Mouse (Mus musculus) erythroblast, adult 5-6 weeks (primary cell): Measurements from ENCODE around the gene Tbc1d17. TPM values are rescaled to one million over a fixed set of nuclear protein-coding genes. Genes with fewer than 3 reads are reported as not detected.
A peak's percentile ranks its signal among the peaks of the same experiment; 100 is the strongest.

Source experiments
- ATAC-seq: replicated peaks from 2 replicates; pipeline ENCODE4 v1.8.0; 2016; ENCODE audit warnings: moderate number of reproducible peaks, mild to moderate bottlenecking, moderate TSS enrichment, inconsistent platforms; ENCODE audit not compliant: poor library complexity, low FRiP score, severe bottlenecking
- total RNA-seq, 2 experiments: library from RNA; stranded (forward) in 1 of 2; stranded (reverse) in 1 of 2; fragments of 150-400 nt in 1 of 2; fragments of 200-764, 138-1000 nt in 1 of 2; gene quantifications; 2 replicates each; pipeline versions ENCODE4 v1.2.3 to v1.2.4; 2015 to 2017; ENCODE audit warnings: low replicate concordance in 2 of 2

The Tbc1d17 gene
- total RNA-seq, 2 experiments from 2014 or later = 15.8 to 33.6 TPM

DNA sequence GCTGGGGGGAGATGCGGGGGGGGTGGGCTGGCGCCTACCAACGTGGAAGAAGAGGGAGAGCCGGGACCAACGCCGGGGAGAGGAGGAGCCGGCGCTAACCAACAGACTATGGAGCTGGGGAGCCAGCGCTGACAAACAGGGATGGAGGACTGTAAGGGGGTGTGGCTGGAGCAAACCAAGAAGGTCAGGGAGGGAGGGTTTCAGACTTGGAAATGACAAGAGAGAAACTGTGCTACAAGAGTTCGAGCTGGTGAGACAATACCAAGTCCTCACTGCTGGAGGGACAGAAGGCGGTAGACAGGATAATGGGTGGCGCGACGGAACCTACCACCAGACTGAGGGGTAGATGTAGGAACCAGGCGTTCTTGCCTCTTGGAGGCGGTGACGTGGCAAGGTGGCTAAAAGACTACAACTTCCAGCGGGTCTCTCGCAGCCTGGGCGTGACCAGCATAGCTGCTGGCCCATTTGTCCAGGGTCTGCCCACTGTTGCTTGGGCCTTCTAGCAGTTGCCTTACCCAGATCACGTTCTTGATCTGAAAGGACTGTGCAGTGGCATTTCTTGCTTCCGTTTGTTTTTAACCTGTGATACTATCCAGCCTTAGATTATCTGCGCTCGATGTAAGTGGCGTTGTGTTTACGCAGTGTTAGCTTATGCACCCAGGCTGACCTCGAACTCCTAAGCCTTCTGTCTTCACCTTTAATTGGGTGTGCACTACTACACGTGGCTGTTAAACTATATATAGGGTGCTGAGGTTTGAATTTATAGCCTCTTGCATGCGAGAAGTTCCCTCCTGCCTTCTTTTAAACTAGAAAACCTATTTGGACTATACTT is 21.0 kb upstream of the Tbc1d17 start, which contains the start of gene Ptov1:
Gene Ptov1, minus strand, starts transcription at position 92 of the 832 bp plus-strand sequence.
- peak; percentile 79 for ATAC-seq

DNA sequence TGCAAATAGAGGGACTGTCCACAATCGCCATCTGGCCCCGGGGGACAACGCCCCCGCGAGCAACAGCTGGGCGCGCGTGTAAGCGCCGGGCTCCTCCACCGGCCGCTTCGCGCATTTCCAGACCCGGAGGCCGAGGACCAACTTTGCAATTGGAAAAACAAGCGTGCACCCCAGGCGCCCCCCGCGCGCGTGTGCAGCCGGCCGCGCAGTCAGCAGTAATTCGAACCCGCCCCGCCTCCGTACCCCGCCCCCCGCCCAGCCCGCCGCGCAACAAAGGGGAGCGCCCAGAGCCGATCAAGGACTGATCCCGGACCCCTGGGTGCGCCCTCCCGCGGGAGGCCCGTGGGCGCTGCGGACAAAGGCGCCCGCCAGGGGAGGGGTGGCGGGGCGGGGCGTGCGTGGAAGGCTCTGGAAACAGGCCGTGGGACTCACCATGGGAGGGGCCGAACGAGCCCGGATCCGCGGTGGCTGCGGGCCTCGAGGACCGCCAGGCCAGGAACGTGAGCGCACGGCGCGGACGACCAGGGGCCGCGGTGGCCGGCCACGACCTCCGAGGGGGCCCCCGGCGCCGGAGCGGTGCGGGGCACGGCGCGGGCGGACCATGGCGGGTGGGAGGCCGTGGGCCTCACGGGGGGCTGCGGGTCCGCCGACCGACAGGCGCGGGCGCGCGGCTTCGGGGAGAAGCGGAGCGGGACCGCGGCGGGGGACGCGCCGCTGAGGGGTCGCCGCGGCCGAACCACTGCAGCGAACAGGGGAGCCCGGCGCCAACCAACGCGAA is 20.2 kb upstream of the Tbc1d17 start:
- no peak for ATAC-seq

DNA sequence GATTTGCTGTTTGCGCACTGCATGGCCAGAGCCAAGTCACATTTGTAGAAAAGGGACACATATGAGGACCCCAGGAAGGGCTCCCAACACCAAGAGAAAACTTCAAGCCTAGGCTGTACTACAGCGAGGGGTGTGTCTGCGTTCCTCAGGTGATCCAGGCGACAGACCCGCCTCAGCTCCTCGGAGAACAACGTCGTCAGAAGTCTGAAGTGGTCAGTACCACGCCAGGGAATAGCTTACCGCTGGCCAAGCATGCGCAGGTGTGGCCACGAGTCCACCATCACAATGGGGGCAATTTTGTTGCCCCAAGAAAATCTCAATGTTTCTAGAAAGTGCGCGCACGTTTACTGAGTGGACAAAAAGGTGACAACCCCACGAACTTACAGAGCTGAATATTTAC is 19.6 kb upstream of the Tbc1d17 start:
- no peak for ATAC-seq

DNA sequence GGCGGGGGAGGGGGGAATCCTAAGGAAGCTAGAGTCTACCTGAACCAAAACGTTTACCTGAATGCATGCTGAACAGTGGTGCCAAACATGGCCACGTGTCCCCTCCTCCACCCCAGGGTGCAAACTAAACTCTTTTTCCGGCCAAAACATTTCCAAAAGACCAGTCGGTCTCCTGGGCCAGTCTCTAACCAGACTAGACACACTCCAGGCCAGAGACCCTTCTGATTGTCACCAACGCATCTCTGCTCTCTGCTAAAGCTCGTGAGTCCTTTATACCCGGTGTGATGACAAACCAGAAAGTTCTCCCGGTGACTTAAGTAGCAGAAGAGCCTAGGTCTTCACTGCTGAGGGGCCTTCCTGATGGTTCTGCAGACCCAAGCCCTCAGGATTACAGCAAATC is 18.9 kb upstream of the Tbc1d17 start:
- ATAC-seq = no peak

DNA sequence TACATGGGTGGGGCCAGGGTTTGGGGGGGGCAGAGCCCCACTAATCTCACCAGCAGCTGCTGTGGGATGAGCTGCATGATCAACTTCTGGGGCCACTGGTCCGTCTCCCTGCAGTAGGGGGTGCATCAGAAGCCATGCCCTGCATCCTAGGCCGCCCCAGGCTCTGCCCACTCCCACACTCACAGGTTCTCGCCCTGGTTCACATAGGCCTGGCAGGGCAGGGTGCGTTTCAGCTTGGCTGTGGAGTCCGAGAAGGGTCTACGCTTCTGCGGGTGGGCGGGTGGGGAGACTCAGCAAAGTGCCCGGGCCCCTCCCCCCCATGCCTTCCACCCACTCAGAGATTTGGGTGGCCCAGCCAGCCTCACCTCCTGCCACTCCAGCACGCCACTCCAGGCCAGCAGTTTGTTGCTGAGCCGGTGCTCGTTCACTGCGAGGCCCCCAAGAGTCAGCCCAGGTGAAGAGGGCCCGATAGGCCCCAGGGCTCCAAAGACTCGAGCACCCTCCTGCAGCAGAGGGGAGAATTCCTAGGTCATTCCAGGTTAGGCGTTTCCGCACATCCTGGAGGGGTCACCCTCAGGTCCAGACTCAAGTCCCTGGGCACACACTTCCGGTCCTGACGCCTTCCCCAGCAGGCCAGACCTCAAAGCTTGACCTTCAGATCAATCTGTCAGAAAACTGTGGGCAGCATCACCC is 18.3 kb upstream of the Tbc1d17 start:
- no peak for ATAC-seq

DNA sequence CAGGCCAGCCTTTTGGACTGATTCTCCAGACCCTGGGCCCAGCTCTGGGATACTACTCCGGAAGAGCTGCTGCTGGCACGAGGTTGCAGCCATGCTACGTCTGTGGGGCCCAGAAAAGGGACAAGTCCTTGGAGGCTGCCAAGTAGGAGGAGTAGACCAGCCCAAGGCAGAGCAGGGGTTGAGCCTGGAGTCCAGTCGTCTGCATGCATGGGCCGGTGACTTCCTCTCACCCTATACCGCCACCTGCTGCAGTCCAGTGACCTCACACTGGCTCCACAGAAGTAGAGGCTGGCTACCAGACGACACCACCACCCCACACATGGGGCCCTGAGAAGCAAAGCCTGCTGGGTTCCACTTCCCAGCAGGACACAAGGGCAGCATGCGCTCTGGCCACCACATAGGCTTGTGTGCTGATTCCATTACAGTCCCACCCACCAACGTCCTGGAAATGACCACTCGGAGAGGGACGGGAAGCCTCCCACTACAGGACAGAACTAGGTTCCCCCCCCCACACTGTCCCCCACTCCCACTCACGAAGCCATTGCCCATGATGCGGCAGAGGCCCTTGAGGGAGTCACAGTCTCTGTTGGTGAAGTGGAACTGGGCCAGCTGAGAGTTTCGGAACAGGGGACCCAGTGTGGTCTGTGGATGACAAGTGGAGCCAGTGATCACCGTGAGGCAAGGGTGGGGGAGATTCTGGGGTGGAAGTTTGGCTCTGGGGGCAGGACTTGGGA is 17.6 kb upstream of the Tbc1d17 start:
- no peak for ATAC-seq

DNA sequence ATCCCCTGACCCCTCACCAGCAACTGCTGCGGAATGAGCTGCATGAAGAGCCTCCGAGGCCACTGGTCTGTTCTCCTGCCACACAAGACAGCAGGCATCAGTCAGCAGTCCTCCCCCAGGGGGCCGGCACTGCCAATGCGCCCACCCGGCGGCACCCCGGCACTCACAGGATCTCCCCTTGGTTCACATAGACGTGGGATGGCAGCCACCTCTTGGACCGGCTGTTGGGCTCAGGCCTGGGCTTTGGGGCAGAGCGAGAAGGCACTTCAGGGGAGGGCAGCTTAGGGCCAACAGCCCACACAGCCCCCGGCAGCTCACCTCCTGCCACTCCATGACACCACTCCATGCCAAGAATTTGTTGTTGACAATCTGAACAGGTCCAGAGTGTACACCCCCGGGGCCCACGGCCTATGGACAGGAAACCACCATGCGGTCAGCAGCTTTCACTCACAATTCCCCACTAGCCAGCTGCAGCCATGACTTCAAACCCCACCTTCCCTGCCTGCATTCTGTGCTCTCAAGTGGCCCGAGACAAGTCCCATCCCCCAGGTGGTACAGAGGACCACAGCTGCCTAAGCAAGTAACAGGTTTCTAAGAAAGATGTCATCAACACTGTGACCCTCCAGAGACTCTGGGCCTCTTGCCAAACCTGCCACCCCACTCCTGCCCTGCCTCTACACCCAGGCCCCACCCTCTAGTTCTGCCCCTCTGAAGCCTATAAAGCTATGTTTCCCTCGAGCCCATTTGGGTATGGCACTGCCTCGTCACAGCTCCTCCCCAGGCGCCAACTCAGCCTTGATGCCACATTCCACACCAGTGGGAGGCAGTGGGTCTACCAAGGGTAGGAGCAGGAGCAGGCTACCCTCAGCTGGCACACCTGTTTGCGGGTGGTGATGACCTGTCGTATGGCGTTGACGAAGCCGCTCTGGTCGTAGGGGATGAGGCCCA is 16.0 kb upstream of the Tbc1d17 start:
- no peak for ATAC-seq

DNA sequence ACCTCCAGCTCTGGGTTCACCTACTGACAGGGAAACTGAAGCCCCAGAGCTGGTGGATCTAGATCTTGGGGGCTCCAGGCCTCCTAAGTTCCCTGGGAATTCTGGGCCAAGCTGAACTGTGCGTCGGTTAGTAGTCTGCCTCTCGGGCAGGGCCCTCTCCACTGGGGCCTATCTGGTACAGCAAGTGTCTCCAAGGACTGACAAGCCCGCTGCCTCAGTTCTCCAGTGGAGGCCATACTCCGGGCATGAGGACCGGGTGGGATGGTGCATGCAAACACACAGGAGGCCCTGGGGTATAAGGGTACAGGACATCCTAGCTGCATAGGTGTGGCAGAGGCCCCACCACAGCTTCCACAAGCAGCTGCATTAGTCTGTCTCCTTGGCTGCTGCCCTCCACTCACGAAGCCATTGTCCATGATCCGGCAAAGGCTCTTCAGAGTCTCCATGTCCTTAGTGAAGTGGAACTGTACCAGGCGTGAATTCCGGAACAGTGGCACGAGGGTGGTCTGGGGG is 15.2 kb upstream of the Tbc1d17 start:
- ATAC-seq = no peak

DNA sequence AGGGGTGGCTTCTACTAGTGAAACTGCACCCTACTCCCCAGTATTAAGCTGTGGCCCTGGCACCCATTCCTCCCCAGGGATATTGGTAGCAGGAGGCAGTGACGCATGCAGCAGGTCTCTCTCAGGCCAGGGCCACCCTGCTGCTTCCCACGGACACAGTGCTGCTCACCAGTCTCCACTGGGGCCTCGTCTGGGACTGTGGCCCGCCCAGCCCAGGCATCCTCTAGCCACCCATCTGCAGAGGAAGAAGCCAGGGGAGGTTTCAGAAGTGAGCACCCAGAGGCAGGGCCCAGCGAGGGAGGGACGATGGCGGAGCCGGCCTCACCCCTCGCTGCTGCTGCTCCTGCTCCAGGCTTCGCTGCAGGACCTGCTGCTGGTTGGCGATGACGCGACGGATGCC is 14.3 kb upstream of the Tbc1d17 start:
- no peak for ATAC-seq

DNA sequence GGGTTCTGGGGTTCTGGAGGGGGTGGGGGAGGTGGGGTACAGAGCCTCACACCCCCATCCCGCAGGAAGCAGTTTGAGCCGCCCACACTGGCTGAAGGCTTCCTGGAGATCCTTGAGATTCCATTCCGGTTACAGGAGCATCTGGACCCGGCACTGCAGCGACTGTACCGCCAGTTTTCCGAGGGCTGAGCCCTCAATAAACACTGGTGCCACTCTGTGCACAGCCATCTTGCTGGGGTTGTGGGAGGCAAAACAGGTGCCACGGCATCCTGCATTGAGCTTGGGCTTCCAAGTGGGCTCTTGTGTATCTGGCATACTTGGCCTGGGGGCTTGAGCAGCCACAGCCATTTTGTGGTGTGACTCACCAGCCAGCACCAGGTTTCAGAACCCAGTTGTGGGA is 13.6 kb upstream of the Tbc1d17 start:
- ATAC-seq = no peak

DNA sequence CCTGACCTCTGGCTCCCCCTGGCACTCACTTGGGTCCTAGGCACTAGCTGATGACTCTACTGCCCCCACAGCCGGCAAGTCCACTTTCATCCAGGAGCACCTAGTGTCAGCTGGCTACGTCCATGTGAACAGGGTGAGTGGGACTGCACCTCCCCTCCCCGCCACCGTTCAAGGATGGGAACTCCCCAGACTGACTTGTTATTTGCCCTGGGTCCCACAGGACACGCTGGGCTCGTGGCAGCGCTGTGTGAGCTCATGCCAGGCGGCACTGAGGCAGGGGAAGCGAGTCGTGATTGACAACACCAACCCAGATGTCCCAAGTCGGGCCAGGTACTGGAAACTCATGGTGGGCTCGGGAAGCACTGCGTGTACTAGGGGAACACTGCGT is 12.5 kb upstream of the Tbc1d17 start:
- ATAC-seq = no peak

DNA sequence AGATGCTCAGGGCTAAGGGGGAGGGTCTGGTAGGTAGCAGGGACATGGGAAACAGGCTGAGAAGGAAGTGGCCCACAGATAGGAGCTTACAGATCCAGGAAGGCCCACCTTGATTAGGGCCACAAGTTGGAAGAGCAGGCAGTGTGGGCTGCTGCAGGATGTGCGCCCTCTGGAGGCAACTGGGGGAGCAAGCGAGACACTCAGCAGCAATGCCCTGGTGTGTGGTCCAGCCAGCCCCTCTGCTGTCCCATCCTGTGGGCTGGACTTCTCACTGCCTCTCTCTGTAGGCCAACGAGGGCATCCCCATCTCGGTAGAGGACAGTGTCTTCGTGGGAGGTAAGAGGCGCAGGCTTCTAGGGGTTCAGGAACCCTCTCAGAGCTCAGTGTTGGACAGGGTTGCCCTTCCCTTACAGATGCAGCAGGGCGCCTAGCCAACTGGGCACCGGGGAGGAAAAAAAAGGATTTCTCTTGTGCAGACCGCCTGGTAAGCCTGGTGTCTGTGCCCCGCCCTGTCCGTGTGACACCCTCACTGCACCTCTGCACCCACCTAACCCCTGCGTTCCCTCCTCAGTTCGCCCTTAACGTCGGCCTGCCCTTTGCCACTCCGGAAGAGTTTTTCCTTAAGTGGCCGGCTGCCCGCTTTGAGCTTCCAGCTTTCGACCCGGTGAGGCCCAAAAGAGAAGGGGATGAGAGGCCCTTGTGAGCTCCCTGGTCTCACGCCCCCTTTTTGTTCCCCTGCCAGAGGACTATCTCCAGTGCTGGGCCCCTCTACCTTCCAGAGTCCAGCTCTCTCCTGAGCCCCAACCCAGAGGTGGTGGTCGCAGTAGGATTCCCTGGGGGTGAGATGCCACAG is 11.9 kb upstream of the Tbc1d17 start:
- ATAC-seq = peak; percentile 48

DNA sequence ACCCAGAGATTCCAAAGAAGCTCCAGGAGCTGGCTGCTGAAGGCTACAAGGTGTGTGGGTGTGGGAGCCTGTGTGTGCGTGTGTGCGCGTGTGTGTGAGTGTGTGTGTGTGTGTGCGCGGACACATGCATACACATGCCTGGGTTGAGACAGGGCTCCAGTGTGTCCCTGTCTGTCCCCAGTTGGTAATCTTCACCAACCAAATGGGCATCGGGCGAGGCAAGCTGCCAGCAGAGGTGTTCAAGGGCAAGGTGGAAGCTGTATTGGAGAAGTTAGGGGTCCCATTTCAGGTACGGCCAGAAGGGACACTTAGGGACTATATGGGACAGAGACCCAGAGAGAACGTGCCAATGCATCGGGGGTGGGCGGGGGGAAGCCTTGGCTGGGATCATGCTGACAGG is 11.0 kb upstream of the Tbc1d17 start:
- ATAC-seq = no peak

DNA sequence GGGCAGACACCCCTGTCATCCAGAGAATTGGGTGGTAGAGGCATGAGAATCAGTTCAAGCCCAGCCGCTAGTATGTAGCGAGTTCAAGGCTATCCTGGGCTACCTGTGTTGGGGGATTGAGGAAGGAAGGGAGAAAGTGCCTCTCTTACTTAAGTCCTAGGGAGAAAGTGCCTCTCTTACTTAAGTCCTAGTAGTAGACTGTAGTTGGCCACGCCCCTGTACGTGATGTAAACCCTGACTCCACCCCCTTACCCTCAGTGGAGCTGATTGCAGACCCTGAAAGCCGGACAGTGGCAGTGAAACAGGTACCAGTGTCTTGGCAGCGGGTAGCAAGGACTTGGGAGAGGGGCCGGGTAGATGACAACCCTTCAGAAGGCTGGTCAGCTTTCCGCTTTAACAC is 9.0 kb upstream of the Tbc1d17 start:
- ATAC-seq = peak; percentile 44; the same call in 1 of the 2 replicates

DNA sequence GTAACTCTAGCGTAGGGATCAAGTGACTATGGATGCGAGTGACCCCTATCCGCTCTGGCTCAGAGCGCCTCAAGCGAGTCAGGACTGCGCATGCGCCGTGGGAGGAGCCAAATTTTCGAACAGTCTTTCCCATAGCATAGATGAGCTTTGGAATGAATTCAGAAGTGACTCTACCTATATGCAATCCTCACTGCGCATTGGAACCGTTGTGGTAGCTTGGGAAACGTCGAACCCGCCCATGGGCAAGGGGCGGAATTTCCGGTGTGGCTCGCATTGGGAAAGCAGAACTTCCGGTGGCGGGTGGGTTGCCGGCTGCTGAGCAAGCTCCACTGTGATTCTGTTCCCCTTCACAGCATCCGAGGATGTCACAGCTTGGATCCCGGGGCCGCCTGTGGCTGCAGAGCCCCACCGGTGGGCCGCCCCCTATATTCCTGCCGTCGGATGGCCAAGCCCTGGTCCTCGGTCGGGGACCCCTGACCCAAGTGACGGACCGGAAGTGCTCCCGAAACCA is 8.2 kb upstream of the Tbc1d17 start, which contains the start of gene Pnkp:
Gene Pnkp, plus strand, starts transcription at position 98 of the 511 bp plus-strand sequence.
- ATAC-seq = peak; percentile 41

DNA sequence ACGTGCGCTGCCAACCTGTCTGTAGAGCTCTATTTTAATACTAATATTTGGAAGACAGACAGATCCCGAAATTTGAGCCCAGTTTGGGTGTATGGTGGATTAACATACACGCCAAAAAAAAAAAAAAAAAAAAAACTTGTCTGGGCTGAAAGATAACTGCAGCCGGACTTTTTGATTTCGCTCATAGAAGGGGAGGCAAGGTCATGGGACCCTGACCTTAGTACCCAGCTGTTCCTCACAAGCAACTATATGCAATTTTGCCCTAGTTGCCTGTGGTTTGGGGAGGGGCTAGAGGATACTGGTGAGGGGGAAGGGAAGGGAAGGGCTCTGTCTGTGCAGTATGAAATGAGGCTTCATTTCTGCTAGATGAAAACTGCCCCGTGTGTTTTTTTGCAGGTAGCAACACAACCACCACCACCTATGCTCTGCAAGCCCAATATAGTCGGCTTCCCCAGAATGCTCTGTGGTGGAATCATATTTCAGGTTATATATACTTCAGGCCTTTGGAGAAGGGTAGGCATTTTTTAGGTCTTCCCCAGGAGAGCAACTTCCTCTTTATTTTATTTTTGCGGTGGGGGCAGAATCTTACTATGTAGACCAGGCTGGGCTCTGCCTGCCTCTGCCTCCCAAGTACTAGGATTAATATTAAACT is 7.5 kb upstream of the Tbc1d17 start:
- ATAC-seq = no peak

DNA sequence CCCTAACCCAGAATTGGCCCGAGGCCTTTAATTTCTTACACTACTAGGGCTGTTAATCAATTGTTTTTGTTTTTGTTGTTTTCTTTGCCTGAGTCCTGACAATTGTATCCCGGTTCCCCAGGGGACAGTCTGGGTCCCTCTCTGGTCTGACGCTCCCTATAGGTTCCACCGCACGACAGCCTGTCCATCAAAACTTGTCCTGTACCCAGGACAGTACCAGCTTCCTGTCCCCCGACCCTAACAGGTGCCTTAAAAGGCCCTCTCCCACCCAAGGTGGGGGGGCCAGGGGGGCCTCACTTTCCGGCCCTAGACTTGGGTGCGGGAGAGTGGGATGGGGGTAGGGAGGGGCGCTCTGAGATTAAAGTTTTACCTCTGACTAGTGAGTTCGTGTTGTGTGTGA is 6.2 kb upstream of the Tbc1d17 start:
- no peak for ATAC-seq
